Mouse (Mus musculus): ENCODE data around the gene Arid1a. TPM values are rescaled to one million over a fixed set of nuclear protein-coding genes. Genes with fewer than 3 reads are reported as not detected.
A peak's percentile ranks its signal among the peaks of the same experiment; 100 is the strongest.

The Arid1a gene
- total RNA-seq (2021), result 10 to 100 TPM; 55.0 to 55.5 TPM
- long read RNA-seq, experiment 1, full-length matches to known transcripts, result 1 of 33 reads
- long read RNA-seq, experiment 1, partial matches to known transcripts, result 32 of 33 reads
- long read RNA-seq, experiment 1, other reads (novel, unspliced or antisense), result 0 of 33 reads
- long read RNA-seq, experiment 2, partial matches to known transcripts, result 21 of 40 reads
- long read RNA-seq, experiment 2, other reads (novel, unspliced or antisense), result 19 of 40 reads

DNA sequence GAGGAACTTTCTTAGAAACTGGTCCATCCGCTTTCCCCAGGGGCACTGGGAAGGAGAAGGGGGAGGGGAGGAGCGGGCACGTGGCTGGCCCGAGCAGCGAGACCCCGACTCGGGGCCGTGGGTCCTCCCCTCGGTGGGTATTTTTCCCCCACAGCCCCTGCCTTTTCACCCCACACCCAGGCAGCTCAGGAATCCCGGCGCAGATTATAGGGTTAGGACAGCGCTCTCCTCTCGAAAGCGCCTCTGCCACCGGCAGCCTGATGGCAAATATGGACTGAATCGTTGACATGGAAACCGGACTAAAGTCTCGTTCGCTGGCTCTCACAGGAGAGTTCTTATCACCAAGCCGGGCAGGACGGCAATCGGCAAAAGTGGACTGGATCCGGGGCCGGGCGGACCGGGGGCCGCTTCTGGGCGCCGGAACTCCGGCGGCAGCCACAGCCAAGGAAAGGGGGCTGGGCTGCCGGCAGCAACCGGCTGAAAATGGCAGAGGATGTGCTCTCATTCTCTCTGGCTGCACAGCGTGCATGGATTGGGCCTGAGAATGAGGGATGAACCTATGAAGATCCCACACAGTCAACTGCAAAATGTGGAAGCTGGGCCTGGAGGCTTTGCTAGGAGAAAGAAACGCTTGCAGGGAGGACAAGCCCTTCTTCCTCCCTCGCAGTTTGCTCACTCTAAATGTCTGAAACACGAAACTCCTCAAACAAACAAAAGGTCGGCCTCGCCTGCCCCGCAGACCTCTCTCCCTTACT lies at the start of gene Arid1a:
Gene Arid1a (minus strand): TSS at position 256 of the 755 bp plus-strand sequence.
- peak; percentile 83 to 92 for DNase-seq (ENCODE audit: low spot score in 2 of 2)

DNA sequence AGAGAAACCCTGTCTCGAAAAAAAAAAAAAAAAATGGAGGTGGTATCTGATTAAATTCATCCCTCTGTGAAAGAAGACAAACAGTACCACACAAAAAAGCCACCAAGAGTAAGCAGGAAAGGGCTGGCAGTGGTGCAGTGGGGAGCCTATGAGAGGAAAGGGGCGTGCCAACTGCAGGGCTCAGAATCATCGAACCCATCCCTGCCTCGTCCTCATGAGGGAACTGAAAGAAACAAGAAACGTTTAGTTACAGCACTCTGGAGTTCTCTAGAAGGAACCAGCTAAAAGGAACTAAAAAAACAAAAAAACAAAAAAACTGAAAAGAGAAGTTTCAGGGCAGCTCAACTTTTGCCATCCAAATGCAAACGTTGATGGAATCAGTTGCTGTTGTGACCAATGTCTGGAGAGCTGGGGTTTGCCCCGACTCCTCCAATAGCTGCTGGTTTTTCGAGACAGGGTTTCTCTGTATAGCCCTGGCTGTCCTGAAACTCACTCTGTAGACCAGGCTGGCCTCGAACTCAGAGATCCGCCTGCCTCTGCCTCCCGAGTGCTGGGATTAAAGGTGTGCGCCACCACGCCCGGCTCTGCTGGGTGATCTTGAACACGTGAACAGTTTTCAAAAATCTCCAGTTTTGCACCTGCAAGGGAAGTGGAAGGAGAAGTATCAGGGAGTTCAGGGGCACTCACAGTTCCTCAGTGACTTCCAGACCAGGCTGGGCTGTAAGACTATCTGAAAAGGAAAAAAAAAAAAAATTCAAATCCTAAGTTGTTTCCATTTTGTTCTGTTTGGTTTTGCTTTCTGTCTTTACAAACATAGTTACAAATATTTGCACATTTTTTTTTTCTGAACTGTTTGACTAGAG lies 48.1 kb upstream of the Arid1a start:
- DNase-seq (ENCODE audit: low spot score in 2 of 2), result no peak

DNA sequence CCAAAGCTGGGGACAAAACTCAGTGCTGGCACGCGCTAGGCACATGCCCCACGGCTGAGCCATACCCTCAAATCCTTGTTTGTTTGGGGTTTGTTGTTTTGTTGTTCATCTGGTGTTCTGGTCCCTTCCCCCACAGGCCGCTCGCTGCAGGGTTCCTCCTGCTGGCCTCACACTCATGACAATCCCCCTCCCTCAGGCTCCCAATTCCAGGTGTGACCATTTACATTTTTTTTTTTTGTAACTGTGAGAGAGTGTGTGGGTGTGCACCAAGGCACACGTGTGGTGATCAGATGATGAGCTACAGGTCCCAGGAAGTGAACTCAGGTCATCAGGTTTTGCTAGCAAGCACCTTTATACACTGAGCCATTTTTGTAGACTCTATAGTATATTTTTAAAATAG lies 44.0 kb upstream of the Arid1a start:
- DNase-seq (ENCODE audit: low spot score in 2 of 2), result no peak

DNA sequence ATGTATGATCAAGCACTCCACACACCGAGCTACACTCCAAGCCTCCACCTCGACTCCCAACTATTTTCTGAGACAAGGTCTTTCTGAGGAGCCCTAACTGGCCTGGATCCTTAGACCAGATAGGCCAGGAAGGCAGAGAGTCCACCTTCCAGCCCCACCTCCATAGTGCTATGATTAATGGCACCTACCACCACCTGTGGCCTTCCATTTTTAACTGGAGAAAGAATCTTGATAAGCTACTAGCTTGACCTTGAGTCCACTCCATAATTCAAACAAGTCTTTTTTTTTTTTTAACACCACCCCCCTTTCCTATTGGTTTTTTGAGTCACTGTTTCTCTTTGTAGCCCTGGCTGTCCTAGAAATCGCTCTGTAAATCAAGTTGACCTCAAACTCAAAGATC lies 36.7 kb upstream of the Arid1a start:
- DNase-seq (ENCODE audit: low spot score in 2 of 2), result no peak

DNA sequence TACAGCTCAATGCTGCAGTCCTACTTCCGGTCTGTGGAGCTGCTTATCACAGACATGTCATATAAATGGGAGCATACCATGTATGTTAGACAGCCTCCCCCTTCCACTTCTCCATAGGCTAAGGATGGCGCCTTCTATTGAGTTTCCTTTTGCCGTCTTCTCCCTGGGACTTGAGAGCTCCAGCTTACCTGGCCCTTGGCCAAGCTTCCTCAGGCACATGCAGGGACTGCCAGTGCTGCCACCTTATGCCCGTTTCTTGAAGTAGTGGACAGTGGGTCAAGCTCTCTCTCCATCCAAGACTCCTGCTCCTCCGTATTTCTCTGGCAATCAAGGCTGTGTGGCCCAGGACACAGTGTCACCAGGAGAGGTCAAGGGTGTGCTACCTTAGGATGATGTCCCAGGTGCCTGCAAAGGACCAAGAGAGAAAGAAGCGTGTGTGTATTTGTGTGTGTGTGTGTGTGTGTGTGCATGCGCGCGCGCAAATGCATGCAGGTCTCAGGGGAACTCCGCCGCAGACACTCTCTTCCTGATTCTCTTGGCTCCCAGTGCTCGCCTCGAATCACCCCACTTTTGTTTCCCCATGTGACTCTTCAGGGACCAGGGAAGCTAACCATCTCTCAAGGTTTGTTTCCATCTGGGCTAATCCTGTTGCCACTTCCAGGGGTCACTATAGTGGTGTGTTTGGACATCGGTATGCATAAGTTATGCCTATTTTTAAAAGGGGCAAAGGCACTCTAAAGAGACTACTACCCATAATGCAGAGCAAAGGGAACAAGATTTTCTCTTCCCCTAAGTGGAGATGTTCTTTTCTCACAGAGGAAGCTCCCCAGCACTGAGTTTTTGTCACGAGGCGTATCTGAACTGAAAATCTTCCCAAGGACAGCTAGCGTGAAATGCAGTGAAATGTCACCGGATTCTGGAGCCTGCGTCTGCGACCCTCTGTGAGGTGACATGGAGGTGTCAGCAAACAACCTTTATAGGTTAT lies 18.3 kb upstream of the Arid1a start:
- peak; percentile 33 to 67 for DNase-seq (ENCODE audit: low spot score in 2 of 2)

DNA sequence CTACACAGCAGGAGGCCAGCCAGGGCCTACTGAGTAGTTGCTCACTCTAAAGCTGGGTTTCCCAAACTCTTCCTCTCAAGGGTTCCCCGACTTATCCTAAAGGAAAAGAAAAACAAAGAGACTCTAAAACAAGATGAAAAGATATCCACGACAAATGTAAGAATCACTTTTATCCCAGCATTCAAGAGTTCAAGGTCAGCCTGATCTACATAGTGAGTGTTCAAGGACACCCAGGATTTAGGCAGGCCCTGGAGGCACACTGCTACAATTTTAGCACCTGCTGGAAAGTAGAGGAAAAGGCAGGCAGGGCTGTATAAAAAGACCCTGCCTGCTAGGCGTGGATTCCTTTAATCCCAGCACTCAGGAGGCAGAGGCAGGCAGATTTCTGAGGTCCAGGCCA lies 12.6 kb upstream of the Arid1a start:
- DNase-seq (ENCODE audit: low spot score in 2 of 2), result no peak

DNA sequence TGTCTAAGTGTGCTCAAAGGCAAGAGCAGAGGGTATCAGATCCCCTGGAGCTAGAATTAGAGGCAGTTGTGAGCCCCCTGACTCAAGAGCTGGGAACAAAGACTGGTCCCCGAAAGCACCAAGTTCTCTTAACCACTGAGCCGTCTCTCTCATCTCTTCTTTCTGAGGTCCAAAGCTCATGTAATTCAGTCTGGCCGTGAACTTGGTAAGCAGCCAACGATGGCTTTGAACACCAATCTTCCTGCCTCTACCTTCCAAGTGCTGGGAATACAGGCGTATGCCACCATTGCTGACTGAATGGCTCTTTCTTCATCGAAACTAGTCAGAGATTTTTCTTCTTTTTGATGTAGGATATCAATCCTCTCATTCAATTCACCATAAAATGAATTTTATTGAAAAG lies 6.5 kb upstream of the Arid1a start:
- DNase-seq (ENCODE audit: low spot score in 2 of 2), result no peak

DNA sequence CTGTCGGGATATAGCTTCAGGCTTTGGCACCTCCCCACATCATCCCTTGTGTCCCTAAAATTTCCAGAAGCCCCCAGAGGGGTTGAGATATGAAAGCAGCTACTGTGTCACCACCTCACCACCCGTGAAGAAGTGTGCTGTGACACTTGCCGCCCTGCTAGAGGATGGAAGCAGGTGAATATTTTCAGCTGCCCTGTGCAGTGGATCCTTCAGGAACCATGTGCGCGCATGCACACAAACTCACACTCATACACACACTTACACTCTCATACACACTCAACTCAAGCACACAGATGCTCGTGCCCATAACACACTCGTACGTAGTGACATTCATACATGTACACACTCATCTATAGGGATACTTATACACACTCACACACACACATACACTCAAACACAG lies 3.1 kb upstream of the Arid1a start:
- DNase-seq (ENCODE audit: low spot score in 2 of 2), result no peak

DNA sequence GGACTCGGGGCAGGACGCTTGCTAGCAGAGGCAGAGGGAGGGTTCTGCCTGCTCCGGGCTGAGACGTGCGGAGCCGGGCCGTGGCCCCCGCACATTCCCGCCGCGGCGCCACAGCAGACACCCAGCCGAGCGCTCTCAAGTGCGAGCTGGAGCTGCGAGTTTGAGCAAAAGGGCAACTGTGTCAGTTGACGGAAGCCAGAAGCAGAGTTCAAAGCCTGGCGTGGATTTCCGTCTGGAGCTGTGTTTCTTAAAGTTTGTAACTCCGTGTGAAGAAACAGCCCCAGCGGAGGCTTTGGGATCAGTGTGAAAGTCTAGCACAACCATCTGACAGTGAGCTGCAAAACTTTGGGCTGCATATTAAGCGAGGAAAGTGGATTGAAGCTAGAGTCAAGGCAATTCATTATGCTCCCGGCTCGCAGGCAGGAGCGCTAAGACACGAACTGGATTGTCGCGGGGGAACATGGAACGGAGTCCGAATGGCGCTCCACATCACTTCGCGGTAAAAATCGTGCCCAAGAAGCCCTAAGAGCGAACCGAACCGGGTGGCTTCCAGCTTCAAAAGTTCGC lies 783 bp upstream of the Arid1a start:
- peak; percentile 55 to 86 for DNase-seq (ENCODE audit: low spot score in 2 of 2)

DNA sequence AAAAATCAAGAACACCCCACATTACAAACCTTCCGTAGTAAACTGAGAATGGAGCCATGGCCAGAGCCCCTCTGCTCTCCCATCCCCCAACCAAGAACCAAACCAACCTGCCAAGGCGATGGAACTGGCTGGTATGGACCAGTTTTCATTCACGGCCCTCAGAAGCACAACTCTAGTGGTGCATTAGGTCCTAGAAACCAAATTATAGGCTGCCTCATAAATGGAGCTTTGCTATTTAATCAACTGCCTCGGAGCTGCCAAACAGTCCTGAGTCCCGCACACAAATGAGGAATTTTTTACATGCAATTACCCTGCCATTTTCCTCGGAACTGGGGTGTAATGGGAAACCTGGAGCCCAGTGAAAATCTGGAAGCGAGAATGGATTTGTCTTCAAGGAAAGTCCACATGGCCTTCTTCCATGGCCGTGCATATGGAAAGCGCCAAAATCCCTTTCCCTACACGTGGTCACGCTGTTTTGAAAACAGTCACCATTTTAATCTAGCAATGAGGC lies 653 bp downstream of the Arid1a start:
- no peak for DNase-seq (ENCODE audit: low spot score in 2 of 2)

DNA sequence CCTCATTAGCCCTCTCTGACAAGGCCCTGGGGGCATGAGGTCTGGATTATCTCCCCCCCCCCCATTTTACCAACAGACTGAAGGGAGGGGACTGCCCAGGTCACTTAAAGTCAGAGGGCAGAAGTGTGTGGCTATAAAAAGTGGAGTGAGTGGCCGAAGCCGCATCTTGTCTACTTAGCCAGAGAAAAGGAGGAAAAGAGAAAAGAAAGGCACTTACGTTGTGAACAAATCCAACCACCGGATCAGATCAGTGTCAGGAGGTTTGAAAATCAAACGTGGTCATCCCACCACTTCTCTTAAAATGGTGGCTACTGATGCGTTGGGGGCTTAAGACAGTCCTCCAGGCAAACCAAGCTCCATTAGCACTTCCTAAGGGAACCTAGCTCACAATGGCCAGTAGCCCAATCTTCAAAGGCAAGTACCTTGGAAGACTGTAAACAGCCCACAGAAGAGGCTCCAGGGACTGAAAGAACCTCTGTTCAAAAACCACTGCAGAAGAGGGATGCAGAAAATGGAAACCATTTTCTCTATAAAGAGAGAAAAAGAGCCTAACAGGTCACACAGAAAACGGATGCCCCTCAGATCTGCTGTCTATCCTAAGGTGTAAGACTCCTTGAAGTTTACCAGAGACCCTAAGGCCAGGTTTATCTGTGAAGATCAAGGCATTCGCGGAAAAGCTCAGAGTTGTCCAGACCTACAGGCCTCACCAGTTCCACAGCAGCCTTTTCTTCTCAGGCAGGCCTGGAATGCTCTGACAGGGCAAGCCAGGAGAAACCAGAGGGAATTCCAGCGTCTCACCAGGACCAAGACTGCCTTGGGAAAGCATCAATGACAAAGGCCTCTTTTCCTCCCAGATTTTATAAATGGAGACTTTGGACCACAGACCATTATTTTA lies 1.5 kb downstream of the Arid1a start:
- DNase-seq (ENCODE audit: low spot score in 2 of 2), result no peak

DNA sequence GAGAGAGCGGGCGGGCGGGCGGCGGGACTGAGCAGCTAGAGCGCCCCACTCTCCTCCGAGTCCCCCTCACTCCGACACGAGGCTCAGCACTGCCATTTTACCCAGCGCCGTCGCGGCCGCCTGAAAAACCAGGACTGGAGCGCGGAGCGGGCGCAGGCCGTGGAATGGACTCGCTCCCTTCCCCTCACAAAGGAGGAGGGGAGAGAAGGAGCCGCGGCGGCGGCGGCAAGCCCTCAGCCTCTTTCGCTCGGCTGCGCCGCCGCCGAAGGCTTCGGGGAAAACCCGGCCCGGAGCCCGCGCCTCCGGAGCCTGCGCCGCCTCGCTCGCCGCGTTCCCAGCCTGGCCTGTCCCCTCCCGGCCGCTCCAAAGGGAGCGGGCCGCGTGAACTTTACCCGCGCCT lies 2.3 kb downstream of the Arid1a start:
- DNase-seq (ENCODE audit: low spot score in 2 of 2), result peak; percentile 96

DNA sequence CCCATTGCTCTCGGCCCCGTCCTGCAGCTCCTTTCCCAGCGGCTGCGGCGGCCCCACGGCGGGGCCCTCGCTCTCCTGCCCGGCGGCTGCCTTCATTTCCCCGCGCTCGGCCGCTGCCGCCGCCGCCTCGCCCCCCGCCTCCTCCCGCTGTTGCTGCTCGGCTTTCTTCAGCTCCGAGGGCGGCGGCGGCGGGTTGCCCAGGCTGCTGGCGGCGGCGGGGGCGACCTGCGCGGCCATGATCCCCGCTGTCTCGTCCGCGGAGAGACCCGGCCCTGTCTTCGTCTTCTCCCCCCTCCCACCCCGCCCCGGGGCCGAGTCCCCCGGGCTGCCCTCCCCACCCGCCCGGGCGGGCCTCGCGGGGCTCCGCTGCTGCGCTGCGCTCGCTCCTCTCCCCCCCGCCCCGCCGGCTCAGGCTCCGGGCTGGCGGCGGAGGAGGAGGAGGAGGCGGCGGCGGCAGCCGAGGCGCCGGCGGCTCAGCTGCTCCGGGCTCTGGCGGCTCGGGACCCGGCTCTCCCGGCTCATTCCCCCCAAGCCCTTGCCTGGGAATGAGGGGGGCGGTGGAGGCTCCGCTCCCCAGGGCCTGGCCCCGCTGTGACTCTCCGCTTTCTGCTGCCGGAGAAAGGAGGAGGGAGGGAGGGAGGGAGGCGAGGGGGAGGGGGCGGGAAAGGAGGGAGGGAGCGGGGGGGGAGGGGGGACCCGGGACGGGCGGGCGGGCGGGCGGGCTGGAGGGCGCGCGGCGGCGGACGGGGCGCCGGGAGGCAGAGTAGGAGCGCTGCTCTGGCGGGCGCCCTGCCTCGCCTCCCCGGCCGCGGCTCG lies 3.0 kb downstream of the Arid1a start:
- peak; percentile 50 to 72 for DNase-seq (ENCODE audit: low spot score in 2 of 2)

DNA sequence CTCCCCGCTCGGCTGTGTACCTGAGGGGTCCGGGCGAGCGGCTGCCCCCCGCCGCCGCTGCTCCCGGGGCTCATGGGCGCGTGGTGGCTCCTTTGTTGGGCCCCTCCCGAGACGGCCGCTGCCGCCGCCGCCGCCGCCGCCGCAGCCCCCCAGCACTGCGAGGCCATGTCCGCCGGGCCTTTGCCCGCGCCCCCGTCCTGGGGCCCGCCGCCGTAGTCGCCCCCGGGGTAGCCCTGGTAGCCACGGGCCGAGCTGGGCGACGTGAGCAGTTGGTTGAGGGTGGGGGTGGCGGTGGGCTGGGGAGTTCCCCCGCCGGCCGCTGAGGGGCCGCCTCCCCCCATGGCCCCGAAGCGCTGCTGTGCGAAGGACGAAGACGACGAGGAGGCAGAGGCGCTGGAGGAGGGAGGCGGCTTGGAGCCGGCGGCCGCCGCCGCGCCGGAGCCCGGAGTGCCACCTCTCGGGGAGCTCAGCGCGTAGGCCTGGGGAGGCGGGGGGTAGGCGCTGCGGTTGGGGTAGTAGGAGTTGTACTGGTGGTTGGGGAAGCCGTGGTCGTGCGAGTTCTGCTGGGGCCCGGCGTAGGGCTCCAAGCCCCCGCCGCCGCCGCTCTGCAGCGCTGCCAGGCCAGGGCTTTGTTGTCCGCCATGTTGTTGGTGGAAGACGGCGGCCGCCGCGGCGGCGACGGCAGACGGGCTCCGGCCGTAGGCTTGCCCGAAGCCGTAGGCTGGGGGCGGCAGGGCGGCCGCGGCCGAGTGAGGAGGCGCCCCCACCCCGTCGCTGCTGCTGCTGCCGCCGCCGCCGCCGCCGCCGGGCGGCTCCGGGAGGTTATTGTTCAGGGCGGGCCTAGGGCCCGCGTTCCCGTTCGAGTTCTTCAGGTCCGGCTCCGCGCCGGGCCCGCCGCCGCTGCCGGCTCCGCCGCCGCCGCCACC lies 3.9 kb downstream of the Arid1a start:
- peak; percentile 43 to 55 for DNase-seq (ENCODE audit: low spot score in 2 of 2)

DNA sequence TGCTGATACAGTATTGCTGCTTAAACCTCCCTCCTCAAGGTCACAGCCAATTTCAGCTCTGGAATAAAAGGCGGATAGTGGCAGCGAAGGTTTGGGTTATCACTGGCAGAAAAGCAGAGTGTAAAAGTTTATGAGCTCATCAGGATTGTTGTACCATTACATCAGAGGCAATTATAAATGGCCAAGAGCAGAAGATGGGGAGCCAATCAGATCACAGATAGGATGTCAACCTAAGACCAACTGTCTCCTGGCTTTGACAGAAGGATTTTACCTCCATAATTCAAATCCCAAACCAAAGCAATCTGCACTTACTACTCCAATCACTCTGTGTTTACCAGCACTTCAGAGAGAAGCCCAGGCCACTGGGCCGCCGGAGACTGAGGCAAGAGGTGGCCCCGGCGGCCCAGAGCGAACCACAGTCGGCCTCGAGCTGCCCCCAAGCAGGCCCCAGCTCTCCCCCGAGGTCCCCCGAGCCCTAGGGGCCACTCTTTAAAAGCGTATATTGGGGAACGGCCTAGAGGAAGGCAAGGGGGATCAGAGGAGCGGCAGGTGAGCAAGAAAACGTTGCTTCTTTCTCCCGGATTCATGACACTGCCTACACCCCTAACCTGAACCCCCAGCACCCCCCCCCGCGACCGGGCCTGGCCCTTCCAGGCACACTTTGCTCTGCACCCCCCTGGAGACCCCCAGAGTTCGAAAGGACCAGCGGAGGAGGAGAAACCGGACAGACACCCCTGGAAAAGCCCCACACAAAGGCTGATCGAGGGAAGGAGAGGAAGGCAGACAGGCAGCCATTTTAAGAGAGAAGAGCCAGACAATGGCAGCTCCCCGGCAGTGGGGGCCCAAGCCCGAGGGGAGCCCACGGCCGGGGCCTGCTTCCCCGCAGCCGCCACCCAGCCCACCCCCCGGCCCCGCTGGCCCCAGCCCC lies 4.8 kb downstream of the Arid1a start:
- peak in 1 of 2 experiments; percentile 16 for DNase-seq (ENCODE audit: low spot score in 2 of 2)

DNA sequence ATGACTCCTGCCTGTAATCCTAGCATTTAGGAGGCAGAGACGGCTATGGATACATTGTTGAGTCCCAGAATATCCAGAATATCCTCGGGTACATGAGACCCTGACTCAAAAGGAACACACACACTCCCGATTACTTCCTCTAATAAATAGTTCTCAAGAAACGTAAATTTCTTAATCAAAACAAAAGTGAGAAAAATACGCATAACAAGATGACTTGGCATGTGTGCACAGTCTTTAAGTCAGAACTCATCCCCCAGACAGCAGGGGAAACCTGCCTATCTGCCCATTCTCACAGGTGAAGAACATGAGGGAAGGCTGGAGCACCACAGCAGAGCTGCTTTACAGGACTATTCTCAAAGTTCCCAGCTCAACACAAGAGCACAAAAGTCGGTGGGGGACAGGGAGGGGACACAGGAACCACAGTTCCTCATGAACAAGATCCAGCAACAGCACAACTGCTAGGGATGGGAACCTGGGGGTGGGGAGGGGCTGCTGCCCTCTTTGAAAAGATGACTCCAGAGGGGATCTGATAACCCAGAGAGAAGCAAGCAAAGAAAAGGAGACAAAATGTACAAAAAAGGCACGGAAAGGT lies 6.3 kb downstream of the Arid1a start:
- DNase-seq (ENCODE audit: low spot score in 2 of 2), result no peak
